Mouse (Mus musculus) telencephalon, adult 2 months (tissue): ENCODE data around the gene Kremen2.
A peak's percentile ranks its signal among the peaks of the same experiment; 100 is the strongest.

Source experiments
- DNase-seq: peaks from one replicate; pipeline ENCODE4 v3.0.0-alpha.2; 2011; ENCODE audit warnings: low read depth, low spot score

Gene Kremen2

DNA sequence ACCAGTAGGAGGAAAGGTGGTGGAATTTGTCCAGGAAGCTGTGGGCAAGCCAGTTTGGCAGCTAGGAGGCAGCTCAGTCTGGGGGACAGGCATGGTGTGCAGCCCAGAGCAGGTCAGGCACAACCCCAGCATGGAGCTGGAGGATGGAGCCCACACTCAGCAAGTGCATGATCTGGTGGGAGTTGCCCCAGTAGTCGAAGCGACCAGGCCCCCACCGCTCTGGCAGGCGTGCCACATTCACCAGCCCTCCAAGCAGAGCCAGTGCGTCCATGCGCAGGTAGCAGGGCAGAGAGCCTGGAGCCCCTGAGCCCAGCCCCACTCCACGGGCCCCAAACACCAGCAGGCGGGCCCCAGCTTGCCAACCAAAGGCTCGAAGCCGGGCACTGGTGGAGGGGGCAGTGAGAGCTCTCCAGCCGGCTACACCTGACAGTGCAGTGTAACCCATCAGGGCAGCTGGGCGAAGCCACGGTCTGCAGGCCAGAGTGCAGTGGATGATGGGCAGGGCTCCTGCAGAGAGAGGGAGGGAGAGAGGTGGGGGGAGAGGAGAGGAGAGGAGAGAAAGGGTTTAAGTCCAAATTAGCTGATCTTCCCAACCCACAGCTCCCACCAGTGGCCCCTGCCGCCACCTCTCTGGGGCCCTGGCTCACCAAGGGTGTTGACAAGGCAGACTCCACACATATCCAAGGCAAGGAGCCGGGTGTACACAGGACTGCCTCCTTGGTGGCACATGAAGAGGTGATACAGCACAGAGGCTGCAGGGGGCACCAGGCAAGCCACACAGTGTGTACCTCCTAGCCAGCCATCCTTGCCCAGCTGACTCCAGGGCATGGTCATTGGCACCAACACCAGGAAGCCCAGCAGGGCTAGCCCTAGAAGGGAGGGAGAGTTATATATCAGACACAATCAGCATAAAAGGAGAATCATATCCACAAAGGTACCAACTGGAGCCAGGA, 7.9 kb downstream of the Kremen2 start:
- no peak for DNase-seq

DNA sequence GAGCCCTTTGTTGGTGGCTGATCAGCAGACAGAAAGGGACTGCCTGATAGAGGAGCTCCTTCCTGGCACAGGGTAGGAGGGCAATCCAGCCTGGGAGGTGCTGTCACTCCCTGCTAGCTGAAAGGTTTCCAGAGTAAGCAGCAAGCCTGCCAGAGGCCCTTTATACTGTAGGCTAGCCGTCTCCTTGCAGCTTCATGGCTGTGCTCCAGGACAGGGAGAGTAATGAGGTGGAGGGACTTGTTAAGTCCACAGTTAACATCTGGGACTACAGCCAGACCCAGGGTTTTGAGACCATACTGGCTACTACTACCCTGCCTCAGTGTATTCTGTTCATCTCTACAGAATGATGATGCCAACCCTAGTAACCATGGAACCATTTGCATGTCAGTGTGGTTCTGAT, 11.3 kb downstream of the Kremen2 start:
- DNase-seq = no peak

DNA sequence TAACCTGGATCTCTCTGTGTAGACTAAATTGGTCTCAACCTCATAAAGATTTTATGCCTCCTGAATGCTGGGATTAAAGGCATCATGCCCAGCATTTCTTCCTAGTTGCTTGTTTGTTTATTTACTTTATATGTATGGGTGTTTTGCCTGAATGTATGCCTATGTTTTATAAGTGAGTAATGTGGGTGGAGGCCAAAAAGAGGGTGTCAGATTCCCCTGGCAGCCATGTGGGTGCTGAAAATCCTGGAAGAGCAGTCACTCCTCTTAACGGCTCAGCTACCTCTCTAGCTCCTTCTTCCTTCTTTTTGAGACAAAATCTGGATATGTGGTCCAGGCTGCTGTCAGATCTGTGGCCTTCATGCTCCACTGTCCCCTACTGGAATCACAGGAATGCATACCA, 15.2 kb downstream of the Kremen2 start:
- no peak for DNase-seq

DNA sequence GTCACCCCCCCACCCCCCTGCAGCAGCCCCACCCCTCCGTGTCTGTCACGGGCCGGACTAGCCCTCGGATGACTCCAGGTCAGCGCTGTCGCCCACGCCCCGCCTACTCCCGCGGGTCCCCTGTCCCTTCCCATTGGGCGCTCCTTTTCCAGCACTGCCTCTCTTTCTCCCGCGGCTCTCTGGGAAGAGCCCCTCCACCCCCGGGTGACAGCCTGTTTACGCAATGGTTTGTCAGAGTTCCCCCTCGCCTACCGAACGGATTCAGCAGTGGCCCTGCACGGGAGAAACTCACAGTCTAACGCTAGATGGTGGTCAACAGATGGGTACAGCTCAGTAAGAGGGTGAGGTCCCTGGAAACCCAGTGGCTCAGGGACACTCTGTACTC, 18.9 kb downstream of the Kremen2 start:
- DNase-seq = peak; percentile 43

DNA sequence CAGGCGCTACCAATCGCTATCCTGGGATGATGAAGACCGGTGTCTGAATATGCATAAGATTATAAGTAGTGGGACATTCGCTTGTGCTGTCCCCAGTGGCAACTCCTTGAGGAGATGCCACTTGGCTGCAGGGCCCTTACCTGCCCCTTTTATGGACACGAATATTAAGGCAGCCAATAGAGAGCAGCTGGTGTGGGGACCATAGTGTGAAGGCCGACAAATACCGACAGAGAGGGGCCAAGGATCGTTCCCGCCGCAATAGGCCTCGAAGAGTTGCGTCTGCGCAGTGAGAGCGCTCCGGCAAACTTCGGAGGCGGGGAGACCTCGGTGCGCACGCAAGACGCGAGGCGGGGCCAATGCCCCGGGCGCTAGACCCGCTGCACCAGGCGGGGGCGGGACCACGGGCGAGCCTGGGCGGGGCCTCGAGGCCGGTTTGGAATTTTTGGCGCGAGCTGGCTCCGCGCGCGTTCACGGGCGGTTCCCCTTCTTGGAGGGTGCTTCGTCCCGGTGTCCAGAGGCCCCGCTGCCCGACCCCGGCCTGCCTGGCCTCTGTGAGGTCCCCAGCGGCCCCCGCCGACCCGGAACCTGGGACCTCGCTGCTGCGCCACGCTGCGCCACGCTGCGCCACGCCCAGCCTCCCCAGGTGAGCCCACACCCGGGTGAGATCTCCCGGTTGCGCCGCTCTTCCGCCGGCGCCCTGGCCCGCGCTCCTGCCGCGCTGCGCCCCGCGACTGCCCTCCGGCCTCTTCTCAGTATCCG, 19.5 kb downstream of the Kremen2 start, which contains the start of gene Pkmyt1:
Gene Pkmyt1, plus strand, starts transcription at position 338 of the 759 bp plus-strand sequence.
- DNase-seq = peak; percentile 77

DNA sequence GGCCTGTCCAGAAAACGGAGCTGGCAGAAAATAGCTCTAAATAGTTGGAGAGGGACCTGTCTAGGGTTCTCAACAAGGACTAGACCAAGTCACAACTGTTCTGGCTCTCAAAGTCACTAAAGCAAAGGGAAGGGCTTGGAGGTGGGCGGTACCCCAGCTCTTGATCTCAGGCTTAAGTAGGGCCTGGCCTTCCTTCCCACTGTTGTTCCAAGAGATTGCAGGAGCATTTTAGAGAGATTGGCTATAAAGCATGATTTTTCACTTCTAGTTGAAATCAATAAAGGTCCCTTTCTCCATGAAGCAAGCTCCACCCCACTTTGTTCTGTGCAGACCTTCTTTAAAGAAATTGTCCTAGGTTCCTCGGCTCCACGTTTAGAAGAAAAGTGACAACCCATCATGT, 20.2 kb downstream of the Kremen2 start:
- DNase-seq = no peak

DNA sequence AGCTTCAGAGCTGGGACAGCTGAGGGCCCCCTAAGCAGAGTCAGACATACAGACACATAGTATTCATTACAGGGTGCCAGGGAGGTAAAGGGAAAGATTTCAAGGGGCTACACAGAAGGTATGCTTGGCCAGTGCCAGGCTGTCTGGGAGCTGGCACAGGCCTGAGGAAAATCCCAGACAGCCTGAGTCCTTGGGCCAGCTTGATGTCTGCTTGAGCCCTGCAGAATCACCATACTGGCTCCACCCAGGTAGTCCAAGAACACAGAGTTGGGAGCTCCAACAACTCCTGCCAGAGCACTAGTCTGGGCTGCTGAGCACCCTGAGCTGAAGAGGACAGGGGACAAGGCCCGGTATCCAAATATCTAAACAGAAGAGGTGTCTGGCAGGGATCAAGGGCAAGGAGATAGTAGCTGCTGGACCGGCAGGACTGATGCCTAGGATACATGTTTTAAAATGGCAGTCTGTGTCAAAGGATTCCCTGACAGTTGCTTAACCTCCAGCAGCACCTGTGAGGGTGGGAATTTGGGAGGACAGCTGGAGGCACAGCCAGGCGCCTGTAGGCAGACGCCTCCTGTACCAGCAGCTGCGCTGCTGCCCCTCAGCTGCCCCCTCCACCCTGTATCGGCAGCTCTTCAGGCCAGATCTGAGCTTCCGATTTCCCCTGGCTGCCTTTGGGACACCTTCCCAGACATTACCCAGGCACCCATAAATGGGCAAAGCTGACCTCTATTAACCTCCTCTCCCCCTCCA, 23.1 kb downstream of the Kremen2 start, which contains the start of gene 1520401A03Rik:
Gene 1520401A03Rik, minus strand, starts transcription at position 408 of the 750 bp plus-strand sequence.
- no peak for DNase-seq

DNA sequence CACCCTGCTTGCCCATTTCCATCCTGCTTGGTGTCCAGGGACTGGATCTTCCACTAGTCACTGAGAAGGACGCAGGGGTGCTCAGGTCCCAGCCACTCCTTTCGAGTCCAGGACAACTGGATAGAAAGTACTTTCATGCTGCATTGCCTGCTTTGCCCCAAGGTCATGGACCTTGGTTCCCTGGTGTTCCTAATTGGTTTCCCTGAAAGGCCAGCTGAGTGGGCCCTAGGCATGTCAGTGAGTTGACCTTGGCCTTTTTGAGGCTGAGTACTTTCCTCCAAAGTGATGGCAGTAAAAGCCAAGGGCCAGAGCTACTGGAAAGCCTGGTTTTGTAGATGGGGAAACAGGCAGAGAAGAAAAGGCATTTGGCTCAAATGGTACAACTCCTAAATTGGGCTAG, 23.7 kb downstream of the Kremen2 start:
- no peak for DNase-seq

DNA sequence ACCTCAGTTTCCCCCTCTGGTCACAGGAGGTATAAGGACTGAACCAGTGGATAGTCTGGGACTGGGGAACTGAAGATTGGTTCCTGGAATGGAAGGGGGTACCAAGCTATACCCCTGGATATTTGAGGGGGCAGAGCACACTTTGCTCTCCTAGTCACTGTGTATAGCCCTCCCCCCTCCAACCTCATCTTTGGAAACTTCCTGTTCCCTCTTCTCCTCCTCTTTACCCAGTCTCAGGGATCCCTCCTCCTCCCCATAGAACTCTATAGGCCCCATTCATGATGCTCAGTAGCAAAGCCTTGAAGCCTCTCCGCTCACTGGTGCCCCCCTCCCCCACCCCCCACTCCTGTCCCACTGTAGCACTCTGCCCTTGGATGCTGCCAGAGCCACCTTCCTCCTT, 26.2 kb downstream of the Kremen2 start:
- DNase-seq = no peak

DNA sequence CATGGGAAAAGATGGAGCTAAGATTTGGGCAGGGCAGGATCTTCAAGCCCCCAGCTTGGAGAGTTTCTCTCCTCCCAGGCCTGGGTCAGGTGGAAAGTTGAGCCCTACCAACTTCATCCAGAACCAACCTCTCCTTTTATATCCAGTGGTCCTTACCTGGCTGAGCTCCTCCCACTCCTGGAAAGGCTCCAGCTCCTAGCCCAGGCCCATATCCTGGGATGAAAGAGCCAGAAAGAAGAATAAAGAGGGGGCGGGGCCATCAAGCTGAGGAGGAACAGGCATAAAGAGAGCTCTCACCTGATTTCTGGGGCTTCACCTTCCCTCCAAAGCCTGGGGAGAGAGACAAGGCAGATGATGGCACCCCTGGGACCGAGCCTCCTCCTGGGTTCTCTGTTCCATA, 28.6 kb downstream of the Kremen2 start:
- DNase-seq = no peak

DNA sequence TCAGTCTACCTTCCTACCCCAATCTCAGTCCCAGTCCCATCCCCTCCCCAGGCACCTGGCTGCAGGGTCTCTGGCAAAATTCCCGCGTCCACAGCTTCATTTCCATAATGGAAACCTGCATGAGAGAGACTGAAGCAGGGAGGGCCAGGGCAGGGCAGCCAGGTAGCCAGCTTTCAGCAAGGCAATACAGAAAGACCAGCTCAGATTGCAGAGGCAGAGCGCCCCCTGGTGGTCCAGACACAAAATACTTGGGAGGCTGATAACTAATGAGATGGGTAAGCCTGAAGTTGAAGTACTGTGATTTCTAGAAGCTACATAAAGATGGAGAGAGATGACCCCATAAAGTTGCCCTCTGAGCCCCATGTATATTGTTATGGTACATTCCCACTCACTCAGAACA, 39.4 kb downstream of the Kremen2 start:
- no peak for DNase-seq

DNA sequence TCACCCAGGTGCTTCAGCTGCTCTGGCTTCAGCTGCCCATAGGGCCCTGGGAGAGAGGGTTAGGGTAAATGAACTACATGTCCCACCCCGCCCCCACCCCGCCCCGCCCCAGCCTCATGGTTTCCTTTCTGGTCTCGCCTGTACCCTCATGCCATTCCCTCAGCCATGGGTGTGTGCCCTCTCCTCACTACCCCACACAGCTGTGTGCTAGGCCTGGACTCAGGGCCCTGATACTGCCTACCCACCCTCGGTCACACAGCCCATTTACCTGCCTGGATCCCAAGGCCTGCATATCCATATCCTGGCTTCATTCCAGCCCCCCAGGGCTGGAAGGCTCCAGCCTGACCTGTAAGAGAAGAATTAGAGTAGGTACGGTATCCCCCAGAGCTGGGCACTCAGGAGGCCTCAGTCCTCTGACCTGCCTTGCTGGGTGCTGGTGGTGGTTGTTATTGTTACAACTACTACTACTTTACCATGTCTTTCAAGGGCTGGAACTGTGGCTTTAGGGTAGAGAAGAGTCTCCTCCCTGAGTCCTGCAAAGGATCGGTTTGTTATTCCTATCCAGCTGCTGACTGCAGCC, 40.0 kb downstream of the Kremen2 start:
- DNase-seq = no peak

DNA sequence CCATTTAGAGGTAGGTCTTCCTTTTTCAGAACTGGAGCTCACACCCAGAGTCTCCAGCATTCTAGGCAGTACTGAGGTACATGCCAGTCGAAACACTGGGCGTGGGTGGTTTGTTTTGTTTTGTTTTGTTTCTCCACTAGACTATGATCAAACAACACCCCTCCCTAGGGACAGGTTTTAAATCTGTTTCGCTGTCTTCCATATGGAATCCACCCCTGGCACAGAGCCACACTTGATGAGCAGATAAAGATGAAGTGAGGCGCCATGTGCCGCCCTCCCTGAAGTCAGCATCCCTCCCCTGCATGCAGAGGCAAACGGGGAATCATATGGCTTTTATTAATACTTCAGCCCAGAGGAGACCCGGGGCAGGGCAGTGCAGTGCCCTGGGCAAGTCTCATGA, 40.9 kb downstream of the Kremen2 start:
- DNase-seq = peak; percentile 24

DNA sequence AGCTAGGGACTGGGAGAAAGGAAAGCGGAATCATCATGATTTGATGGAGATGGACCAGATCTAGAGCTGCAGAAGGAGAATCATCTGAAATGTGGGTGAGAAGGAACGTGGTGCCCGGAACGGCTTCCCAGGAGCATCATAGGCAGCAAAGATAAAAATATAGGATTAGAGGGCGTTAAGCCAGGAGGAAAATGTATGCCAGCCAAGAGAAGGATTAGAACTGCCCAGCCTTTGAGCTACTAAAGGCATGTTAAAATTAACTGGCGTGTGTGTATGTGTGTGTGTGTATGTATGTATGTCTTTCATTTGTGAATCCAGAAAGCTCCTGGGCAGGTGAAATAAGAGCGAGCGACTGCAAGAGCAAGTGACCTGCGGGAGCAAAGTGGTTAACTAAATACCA, 42.3 kb downstream of the Kremen2 start:
- peak; percentile 16 for DNase-seq

DNA sequence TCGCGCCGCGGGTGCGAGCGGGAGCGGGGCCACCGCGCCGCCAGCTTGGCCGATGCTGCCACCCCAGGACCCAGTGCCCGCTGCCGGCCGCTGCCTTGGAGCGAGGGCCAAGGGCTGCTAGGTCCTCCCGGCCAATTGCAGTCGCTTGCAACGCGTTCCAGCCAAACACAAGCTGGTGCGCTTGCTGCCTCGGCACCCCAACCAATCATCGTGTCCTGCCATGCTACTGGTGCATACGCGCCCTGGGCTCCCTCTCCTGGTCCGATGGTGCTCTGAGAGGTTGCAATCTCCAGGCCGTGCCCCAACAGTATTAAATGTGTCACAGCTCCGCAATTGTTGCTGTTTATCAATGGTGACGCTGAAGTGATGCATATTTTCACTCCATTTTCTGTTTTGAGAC, 45.6 kb downstream of the Kremen2 start:
- peak; percentile 76 for DNase-seq

DNA sequence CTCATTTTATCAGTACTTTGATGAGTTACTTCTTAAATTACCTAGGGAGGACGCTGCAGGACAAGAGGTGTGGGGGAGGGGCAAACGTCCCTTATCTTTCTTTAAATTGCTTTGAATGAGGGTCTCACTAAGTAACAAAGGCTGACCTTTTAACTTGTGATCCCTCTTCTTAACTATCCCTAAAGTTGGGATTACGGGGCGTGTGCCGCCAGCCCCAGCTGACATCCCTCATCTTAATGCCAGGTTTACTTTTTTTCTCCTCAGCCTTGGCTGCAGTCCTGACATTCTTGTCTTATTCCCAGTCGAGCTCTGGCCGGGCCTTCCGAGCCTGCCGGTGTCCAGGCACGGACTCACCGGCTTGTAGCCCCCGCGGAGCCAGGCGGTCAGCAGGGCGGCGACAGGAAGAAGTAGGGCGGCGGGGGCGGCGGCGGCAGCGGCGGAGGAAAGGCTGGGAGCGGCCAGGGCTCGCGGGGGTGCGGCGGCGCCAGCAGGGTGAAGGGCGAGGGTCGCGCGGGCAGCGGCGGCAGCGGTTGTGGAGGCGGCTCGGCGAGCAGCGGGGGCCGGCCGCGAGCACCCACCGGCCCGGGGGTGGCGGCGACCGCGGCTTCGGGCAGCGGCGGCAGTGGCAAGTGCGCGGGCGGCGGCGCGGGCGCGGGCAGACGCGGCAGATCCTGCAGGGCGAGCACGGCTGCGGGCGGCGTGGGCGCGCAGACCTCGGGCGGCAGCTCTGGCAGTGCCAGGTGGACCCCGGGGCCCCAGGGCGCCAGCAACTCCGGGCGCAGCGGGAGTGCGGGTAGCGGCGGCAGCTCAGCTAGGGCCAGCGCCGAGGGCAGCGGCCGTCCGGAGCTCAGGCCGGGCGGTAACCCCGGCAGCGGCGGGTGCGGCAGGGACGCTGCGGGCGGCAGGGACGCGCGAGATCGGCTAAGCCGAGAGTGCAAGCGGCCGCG, 46.2 kb downstream of the Kremen2 start:
- DNase-seq = no peak

DNA sequence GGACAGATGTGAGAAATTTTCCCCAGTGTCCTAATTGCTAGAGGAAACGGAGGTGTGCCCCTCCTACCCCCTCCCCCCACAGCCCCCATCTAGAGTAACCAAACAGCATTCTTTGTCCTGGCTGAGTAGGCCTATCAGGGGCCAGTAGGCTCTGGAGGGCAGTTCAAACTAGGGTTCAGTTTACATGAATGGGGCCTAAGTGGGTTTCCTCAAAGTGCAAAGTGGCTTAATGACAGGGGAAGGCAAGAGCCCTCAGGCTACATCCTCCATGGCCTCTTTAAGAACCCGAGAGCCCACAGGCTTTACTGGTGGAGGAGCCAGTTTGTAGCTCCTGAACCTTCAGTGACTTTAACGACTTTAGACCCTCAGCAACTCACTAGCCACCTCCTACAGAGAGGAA, 49.8 kb downstream of the Kremen2 start:
- DNase-seq = no peak

DNA sequence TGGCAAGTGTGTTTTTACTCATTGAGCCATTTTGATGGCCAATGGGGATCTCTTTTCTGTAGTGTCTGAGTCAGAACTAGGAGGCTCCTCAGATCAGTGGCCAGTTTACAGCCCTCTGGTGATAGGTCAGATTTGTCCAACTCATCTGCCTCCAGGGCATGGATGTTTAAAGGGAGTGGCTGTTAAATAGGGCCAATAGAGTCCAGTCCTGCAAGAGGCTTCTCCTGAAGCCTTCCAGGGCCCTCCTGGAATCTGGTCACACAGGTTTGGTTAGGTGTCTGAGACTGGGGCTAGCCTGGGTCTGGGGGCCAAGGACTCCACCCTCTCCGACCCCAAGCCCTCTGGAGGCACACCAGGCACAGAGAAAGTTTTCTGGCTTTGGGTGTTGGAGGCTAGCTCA, 51.1 kb downstream of the Kremen2 start:
- no peak for DNase-seq
